Mouse (Mus musculus) ES-Bruce4 (cell line): Measurements from ENCODE around the gene Myl12a.

Source experiments
- CTCF ChIP-seq: IDR thresholded peaks from one replicate; pipeline ENCODE4 v1.8.1; 2011; ENCODE audit warnings: low read depth, low read length
- EP300 ChIP-seq: IDR thresholded peaks from 2 replicates; pipeline ENCODE4 v1.6.1; 2011; ENCODE audit warnings: low read depth, low read length; ENCODE audit not compliant: insufficient read depth

DNA sequence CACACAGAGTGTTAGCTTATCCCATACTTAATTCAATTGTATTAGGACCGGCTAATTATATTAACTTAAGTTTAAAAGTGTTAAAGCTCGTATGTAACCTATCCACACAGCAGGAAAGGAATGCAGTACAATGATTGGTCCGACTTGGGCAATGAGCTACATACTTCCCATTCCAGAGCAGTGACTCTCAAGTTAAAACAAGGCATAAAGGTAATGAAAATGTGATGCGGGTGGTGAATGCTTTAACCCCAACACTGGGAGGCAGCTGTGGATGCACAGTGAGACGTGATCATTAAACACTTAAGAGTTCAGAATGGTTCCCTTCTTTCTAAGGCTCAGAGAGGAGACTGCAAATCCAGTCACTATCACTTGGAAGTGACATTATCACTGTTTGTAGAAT, 3.5 kb downstream of the Myl12a start:
- no peak for TF ChIP-seq CTCF
- no peak for TF ChIP-seq EP300
